Mouse (Mus musculus): Measurements from ENCODE around the gene Srp72. TPM values are rescaled to one million over a fixed set of nuclear protein-coding genes. Genes with fewer than 3 reads are reported as not detected.

Gene Srp72
- polyA plus RNA-seq, 1 experiment from 2014 or later = 89.4 TPM

DNA sequence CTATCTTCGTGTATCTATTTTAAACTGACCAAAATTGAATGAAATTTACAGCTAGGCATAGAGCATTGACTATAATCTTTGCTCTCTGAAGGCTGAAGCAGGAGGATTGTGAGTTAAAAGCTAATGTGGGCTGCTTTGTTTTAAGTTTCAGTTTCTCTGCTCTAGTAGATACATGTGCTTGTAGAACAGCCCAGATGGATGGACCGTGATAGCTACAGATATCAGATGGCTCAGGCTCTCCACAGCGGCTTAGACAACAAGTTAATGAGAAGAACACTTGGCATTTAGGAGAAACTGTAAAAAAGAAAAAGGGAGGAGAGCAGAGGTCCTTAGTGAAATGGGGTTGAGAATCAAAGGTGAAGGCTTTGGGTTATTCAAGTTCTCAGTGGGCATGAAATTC is 16.3 kb downstream of the Srp72 start:
- no peak overlapping the region for H3K4me3 ChIP-seq (replicated peaks; ENCODE audit: low read length)
- no peak overlapping the region for H3K4me2 ChIP-seq (ENCODE audit: low read depth, low read length)
- no peaks in the 10 kb centered on the region for H3K4me1 ChIP-seq (ENCODE audit: control insufficient read depth, insufficient read depth, low read length)
- no peaks in the 10 kb centered on the region for H3K27me3 ChIP-seq (ENCODE audit: control insufficient read depth, insufficient read depth, low read length)
- H3K9me3 ChIP-seq (replicated peaks; ENCODE audit: control insufficient read depth, low read length) = no peaks in the 10 kb centered on the region
- peaks cover 40% of the 10 kb centered on the region for H3K36me3 ChIP-seq (ENCODE audit: control insufficient read depth, insufficient read depth, low read length)
- ATAC-seq (ENCODE audit: insufficient read depth, low FRiP score) = no peak
- WGBS = 92% methylated on average over 3 of the region's 3 CpGs
- no peak overlapping the region for H3K27ac ChIP-seq (ENCODE audit: low read length)
- H3K9ac ChIP-seq (ENCODE audit: low read length) = no peak overlapping the region

DNA sequence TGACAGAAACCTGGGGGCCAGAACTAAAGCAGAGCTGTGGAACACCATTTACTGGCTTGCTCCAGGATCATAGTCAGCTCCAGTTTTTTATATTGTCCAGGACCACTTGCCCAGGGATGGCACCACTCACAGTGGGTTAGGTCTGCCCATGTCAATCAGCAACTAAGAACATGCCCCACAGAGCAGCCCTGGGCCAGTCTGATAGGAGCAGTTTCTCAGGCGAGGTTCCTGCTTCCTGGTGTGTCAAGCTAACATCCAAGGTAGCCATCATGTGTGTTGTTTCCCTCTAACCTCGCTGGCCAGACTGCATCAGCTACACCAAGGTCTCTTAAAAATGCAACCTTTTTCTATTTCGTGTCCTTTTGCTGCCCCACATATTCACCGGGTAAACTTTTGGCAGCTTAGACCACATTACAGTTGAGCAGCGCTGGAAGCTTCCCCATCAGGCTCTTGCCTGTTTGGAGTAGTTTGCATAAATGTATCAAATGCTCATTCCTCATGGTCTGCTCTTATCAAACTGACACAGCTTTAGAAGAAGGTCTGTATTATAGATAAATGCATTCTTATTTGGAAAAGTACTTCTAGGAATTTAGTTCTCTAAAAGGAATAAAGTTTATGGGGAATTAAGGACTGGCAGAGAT is 18.8 kb downstream of the Srp72 start:
- H3K9me3 ChIP-seq (replicated peaks; ENCODE audit: control insufficient read depth, low read length) = no peaks in the 10 kb centered on the region
- H3K9ac ChIP-seq (ENCODE audit: low read length) = no peak overlapping the region
- H3K4me2 ChIP-seq (ENCODE audit: low read depth, low read length) = no peak overlapping the region
- no peaks in the 10 kb centered on the region for H3K27me3 ChIP-seq (ENCODE audit: control insufficient read depth, insufficient read depth, low read length)
- H3K4me3 ChIP-seq (replicated peaks; ENCODE audit: low read length) = no peak overlapping the region
- no peak for ATAC-seq (ENCODE audit: insufficient read depth, low FRiP score)
- no peak overlapping the region for H3K27ac ChIP-seq (ENCODE audit: low read length)
- H3K4me1 ChIP-seq (ENCODE audit: control insufficient read depth, insufficient read depth, low read length) = no peaks in the 10 kb centered on the region
- WGBS = 94% methylated on average over 5 of the region's 5 CpGs
- H3K36me3 ChIP-seq (ENCODE audit: control insufficient read depth, insufficient read depth, low read length) = peaks cover 28% of the 10 kb centered on the region

DNA sequence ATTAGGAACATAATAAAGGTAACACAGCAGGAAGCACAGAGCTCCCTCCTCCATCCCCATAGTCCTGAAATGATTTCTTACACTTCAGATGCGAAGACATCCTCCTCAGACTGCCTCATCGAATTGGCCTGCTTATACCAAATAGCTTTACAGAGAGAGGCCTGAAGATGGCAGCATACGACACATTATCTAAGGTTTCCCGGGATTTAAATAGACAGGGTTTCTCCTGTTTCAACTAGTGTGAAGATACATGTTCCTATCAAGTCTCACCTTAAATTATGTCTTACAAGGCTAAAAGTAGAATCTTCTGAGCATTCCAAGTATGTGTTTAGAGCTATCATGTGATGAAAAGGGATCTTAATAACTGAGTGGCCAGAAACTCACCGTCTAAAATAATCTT is 23.9 kb downstream of the Srp72 start:
- no peak overlapping the region for H3K9ac ChIP-seq (ENCODE audit: low read length)
- WGBS = 49% methylated on average over 5 of the region's 5 CpGs
- no peak overlapping the region for H3K4me3 ChIP-seq (replicated peaks; ENCODE audit: low read length)
- H3K4me1 ChIP-seq (ENCODE audit: control insufficient read depth, insufficient read depth, low read length) = no peaks in the 10 kb centered on the region
- no peaks in the 10 kb centered on the region for H3K9me3 ChIP-seq (replicated peaks; ENCODE audit: control insufficient read depth, low read length)
- no peaks in the 10 kb centered on the region for H3K27me3 ChIP-seq (ENCODE audit: control insufficient read depth, insufficient read depth, low read length)
- ATAC-seq (ENCODE audit: insufficient read depth, low FRiP score) = no peak
- H3K4me2 ChIP-seq (ENCODE audit: low read depth, low read length) = no peak overlapping the region
- peaks cover 28% of the 10 kb centered on the region for H3K36me3 ChIP-seq (ENCODE audit: control insufficient read depth, insufficient read depth, low read length)
- H3K27ac ChIP-seq (ENCODE audit: low read length) = no peak overlapping the region

DNA sequence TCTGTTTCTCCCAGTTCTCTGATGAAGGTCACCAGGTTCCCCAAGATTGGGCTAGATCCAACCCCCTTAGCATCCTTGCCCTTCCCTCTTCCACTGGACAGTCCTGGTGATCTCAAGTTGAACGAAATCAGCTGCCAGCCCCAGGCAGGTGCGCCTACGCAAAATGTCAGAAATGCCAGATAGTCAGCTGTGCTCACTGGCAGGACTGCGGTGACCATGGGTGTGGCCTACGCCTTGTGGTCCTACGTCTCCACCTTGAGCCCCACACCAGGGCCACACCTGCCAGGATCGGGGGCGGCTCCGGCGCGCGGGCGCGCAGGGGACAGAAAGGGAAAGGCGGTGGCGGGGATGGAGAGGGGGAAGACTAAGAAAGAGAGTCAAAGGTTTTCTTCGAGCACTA is 26.7 kb downstream of the Srp72 start:
- no peak overlapping the region for H3K4me3 ChIP-seq (replicated peaks; ENCODE audit: low read length)
- ATAC-seq (ENCODE audit: insufficient read depth, low FRiP score) = no peak
- H3K27me3 ChIP-seq (ENCODE audit: control insufficient read depth, insufficient read depth, low read length) = no peaks in the 10 kb centered on the region
- no peaks in the 10 kb centered on the region for H3K9me3 ChIP-seq (replicated peaks; ENCODE audit: control insufficient read depth, low read length)
- no peak overlapping the region for H3K9ac ChIP-seq (ENCODE audit: low read length)
- H3K36me3 ChIP-seq (ENCODE audit: control insufficient read depth, insufficient read depth, low read length) = peaks cover 18% of the 10 kb centered on the region
- 92% methylated on average over 17 of the region's 17 CpGs for WGBS
- no peak overlapping the region for H3K4me2 ChIP-seq (ENCODE audit: low read depth, low read length)
- no peak overlapping the region for H3K27ac ChIP-seq (ENCODE audit: low read length)
- H3K4me1 ChIP-seq (ENCODE audit: control insufficient read depth, insufficient read depth, low read length) = no peaks in the 10 kb centered on the region

DNA sequence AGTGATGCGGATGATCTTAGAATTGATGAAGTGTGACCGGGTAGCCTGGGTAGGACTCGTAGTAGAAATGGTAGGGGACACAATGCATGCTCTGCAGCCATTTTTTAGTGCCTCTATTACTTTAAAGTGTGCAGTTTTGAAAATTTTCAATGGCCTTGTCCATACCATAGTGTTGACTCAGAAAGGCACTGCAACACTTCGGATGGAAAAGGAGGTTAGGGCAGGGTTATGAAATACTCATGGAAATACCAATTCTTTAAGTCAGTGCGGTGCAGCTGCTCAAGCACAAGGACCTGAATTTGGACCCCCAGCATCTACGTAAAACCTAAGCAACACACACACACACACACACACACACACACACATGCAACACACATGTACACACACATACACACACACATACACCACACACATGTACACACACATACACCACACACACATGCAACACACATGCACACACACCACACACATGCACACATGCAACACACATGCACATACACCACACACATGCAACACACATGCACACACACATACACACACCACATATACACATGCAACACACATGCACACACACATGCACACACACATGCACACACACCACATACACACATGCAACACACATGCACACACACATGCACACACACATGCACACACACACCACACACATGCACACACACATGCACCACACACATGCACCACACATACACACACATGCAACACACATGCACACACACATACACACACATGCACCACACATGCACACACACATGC is 29.8 kb downstream of the Srp72 start, which contains the start of gene Arl9:
Gene Arl9 (plus strand): TSS at position 5 of the 771 bp plus-strand sequence.
- Histone ChIP-seq H3K4me2 (ENCODE audit: low read depth, low read length) (no peak within 1 kb of the TSS), H3K9me3 (replicated peaks; ENCODE audit: control insufficient read depth, low read length) (no peaks in the 10 kb centered on the region), H3K9ac (ENCODE audit: low read length) (no peak within 1 kb of the TSS), H3K27me3 (ENCODE audit: control insufficient read depth, insufficient read depth, low read length) (no peaks in the 10 kb centered on the region), H3K4me1 (ENCODE audit: control insufficient read depth, insufficient read depth, low read length) (no peaks in the 10 kb centered on the region), H3K27ac (ENCODE audit: low read length) (no peak within 1 kb of the TSS), H3K36me3 (ENCODE audit: control insufficient read depth, insufficient read depth, low read length) (peaks cover 11% of the 10 kb centered on the region), H3K4me3 (replicated peaks; ENCODE audit: low read length) (no peak within 1 kb of the TSS)
- 95% methylated on average over 6 of the region's 6 CpGs for WGBS
- ATAC-seq (ENCODE audit: insufficient read depth, low FRiP score) = no peak

DNA sequence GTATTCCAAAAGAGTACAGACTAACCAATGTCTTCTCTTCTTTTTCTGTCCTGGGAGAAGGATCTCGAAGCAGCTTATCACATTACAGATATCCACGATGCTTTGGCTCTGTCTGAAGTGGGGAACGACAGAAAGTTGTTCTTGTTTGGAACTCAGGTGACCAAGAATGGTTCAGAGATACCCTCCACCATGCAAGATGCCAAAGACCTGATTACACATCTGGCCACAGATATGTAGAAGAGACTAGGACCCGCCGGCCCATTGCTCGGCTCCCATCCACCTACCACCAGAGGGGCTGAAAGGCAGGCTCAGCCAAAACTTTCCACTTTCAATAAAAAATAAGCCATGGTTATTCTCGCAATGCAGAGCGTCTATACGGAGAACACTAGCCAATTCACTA is 35.9 kb downstream of the Srp72 start:
- H3K27me3 ChIP-seq (ENCODE audit: control insufficient read depth, insufficient read depth, low read length) = no peaks in the 10 kb centered on the region
- no peak overlapping the region for H3K9ac ChIP-seq (ENCODE audit: low read length)
- no peak overlapping the region for H3K4me3 ChIP-seq (replicated peaks; ENCODE audit: low read length)
- H3K27ac ChIP-seq (ENCODE audit: low read length) = no peak overlapping the region
- H3K36me3 ChIP-seq (ENCODE audit: control insufficient read depth, insufficient read depth, low read length) = no peaks in the 10 kb centered on the region
- no peaks in the 10 kb centered on the region for H3K9me3 ChIP-seq (replicated peaks; ENCODE audit: control insufficient read depth, low read length)
- WGBS = 90% methylated on average over 9 of the region's 9 CpGs
- H3K4me2 ChIP-seq (ENCODE audit: low read depth, low read length) = no peak overlapping the region
- H3K4me1 ChIP-seq (ENCODE audit: control insufficient read depth, insufficient read depth, low read length) = no peaks in the 10 kb centered on the region
- ATAC-seq (ENCODE audit: insufficient read depth, low FRiP score) = no peak

DNA sequence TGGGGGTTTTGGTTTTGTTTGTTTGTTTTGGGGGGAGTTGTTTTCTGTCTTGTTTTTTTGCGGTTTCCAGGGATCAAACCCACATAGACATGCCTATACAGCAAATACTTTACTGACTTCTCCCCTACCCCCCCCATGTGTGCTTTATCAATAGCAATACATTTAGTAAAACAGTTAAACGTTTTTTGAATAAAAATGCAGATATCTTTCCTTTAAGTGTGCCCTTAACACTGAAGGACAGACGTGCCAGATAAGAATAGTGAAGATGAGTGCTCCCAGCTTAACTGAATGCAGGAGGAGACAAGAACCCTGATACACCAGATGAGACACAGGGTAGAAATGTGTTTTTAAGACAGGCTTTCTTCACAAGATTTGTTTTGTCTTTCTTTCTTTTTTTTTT is 36.6 kb downstream of the Srp72 start:
- Histone ChIP-seq H3K9me3 (replicated peaks; ENCODE audit: control insufficient read depth, low read length) (no peaks in the 10 kb centered on the region), H3K27ac (ENCODE audit: low read length) (no peak overlapping the region), H3K9ac (ENCODE audit: low read length) (no peak overlapping the region), H3K4me2 (ENCODE audit: low read depth, low read length) (no peak overlapping the region), H3K4me1 (ENCODE audit: control insufficient read depth, insufficient read depth, low read length) (no peaks in the 10 kb centered on the region), H3K27me3 (ENCODE audit: control insufficient read depth, insufficient read depth, low read length) (no peaks in the 10 kb centered on the region), H3K4me3 (replicated peaks; ENCODE audit: low read length) (no peak overlapping the region), H3K36me3 (ENCODE audit: control insufficient read depth, insufficient read depth, low read length) (no peaks in the 10 kb centered on the region)
- ATAC-seq (ENCODE audit: insufficient read depth, low FRiP score) = no peak
- WGBS = 63% methylated on average over 3 of the region's 3 CpGs

DNA sequence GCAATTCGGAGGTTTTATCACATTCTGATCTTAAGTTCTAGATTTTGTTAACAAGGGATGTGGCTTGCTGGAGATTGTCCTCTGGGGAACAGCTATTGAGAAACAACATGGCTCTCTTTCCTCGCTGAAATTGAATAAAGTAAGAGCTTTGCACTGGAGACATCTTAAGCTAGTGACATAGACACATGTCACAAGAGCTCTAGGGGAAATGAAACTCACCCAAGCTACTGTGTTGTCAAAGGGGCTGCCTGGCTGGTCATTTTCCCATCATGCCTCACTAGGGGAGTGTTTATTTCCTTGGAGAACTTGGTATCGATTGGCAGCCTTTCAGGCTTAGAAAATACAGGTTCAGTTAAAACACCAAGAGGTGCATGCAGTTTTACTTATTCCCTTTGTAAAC is 38.7 kb downstream of the Srp72 start:
- Histone ChIP-seq H3K9ac (ENCODE audit: low read length) (no peak overlapping the region), H3K4me3 (replicated peaks; ENCODE audit: low read length) (no peak overlapping the region), H3K27me3 (ENCODE audit: control insufficient read depth, insufficient read depth, low read length) (no peaks in the 10 kb centered on the region), H3K36me3 (ENCODE audit: control insufficient read depth, insufficient read depth, low read length) (no peaks in the 10 kb centered on the region), H3K27ac (ENCODE audit: low read length) (no peak overlapping the region), H3K4me2 (ENCODE audit: low read depth, low read length) (no peak overlapping the region), H3K4me1 (ENCODE audit: control insufficient read depth, insufficient read depth, low read length) (no peaks in the 10 kb centered on the region), H3K9me3 (replicated peaks; ENCODE audit: control insufficient read depth, low read length) (no peaks in the 10 kb centered on the region)
- no peak for ATAC-seq (ENCODE audit: insufficient read depth, low FRiP score)
- WGBS = 62% methylated on average over 3 of the region's 3 CpGs

DNA sequence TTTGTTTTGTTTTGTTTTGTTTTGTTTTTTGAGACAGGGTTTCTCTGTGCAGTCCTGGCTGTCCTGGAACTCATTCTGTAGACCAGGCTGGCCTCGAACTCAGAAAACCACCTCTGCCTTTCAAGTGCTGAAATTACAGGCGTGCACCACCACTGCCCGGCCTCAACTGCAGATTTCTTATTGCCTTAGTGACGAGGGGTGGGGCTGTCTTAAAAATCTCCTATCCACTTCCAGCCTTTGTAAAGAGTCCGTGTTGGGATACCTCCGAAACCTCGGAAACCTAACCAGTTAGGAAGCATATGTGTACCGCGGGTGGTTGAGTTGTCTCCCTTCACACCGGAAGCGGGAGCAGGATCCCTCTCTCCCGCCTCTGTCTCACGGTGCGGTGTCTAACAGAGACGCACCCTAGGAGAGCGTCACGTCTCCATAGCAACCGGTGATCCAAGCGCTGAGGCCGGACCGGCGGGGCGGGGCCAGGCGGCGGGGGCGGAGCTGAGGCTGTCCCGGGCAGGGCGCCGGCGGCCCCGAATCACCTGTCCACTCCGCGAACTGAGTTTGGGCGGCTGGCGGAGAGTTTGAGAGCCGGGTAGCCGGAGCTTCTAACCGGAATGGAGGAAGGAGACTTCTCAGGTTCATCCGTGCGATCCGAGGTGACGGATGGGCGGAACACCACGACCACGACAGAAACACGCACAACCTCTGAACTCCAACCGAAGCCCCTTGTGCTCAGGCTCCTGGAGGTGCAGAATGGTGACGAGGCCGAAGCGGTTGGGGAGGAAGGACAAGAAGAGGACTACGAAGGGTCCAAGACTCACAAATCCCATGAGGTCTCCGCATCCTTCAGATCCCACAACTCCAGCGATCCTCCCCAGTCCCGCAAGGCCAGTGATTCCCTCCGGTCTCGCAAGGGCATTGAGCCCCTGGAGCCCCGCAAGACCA is 41.3 kb downstream of the Srp72 start, which contains the start of gene Thegl:
Gene Thegl (plus strand): TSS at position 480 of the 939 bp plus-strand sequence.
- 11% methylated on average over 57 of the region's 57 CpGs for WGBS
- Histone ChIP-seq H3K27ac (ENCODE audit: low read length) (no peak within 1 kb of the TSS), H3K4me3 (replicated peaks; ENCODE audit: low read length) (peak within 1 kb of the TSS; percentile 49), H3K36me3 (ENCODE audit: control insufficient read depth, insufficient read depth, low read length) (no peaks in the 10 kb centered on the region), H3K9ac (ENCODE audit: low read length) (peak within 1 kb of the TSS; percentile 46), H3K27me3 (ENCODE audit: control insufficient read depth, insufficient read depth, low read length) (no peaks in the 10 kb centered on the region), H3K4me1 (ENCODE audit: control insufficient read depth, insufficient read depth, low read length) (no peaks in the 10 kb centered on the region), H3K9me3 (replicated peaks; ENCODE audit: control insufficient read depth, low read length) (no peaks in the 10 kb centered on the region), H3K4me2 (ENCODE audit: low read depth, low read length) (peak within 1 kb of the TSS; percentile 83)
- peak; percentile 98 for ATAC-seq (ENCODE audit: insufficient read depth, low FRiP score)
